Mouse (Mus musculus) heart, embryonic 14.5 days (tissue): ENCODE data around the gene Mapk7. TPM values are rescaled to one million over a fixed set of nuclear protein-coding genes. Genes with fewer than 3 reads are reported as not detected.

Source experiments
- ATAC-seq: fragments of 200-750 bp; cut with Nextera tagmentation; 2 replicates; pipeline ENCODE4 v1.8.0; 2017; ENCODE audit warnings: low read depth, moderate TSS enrichment; ENCODE audit not compliant: insufficient number of reproducible peaks, insufficient read depth, low FRiP score
- H3K27ac ChIP-seq, 2 experiments: fragments of 200-500 bp in 1 of 2; fragments of 300-500 bp in 1 of 2; sonication (generic) in 1 of 2; replicated peaks in 1 of 2; 2 replicates each; pipeline ENCODE4 v1.5.1; 2012 to 2014; ENCODE audit warnings: low read depth in 2 of 2, low read length in 2 of 2, control low read depth in 1 of 2, mild to moderate bottlenecking in 1 of 2, mixed read lengths in 1 of 2; ENCODE audit not compliant: control insufficient read depth in 1 of 2, insufficient read depth in 1 of 2
- H3K27me3 ChIP-seq: fragments of 300-500 bp; sonication (generic); 2 replicates; pipeline ENCODE4 v1.6.1; 2014; ENCODE audit warnings: mild to moderate bottlenecking, low read length, control low read depth; ENCODE audit not compliant: control insufficient read depth, insufficient read depth
- H3K36me3 ChIP-seq: fragments of 300-500 bp; sonication (generic); 2 replicates; pipeline ENCODE4 v1.6.1; 2014; ENCODE audit warnings: mild to moderate bottlenecking, control low read depth, low read length, mixed read lengths; ENCODE audit not compliant: control insufficient read depth, insufficient read depth
- H3K4me1 ChIP-seq, 2 experiments: fragments of 200-500 bp in 1 of 2; fragments of 300-500 bp in 1 of 2; sonication (generic) in 1 of 2; 2 replicates each; pipeline ENCODE4 v1.6.1; 2012 to 2014; ENCODE audit warnings: low read length in 2 of 2, control low read depth in 1 of 2, mixed read lengths in 1 of 2; ENCODE audit not compliant: control insufficient read depth in 2 of 2, insufficient read depth in 2 of 2
- H3K4me2 ChIP-seq: fragments of 300-500 bp; sonication (generic); 2 replicates; pipeline ENCODE4 v1.6.1; 2014; ENCODE audit warnings: mild to moderate bottlenecking, low read length
- H3K4me3 ChIP-seq, 2 experiments: fragments of 200-500 bp in 1 of 2; fragments of 300-500 bp in 1 of 2; sonication (generic) in 1 of 2; 2 replicates each; pipeline ENCODE4 v1.5.1; 2012 to 2014; ENCODE audit warnings: low read length in 2 of 2, mild to moderate bottlenecking in 2 of 2, control low read depth in 1 of 2, low read depth in 1 of 2, moderate library complexity in 1 of 2; ENCODE audit not compliant: control insufficient read depth in 1 of 2, insufficient read depth in 1 of 2
- H3K9ac ChIP-seq: fragments of 300-500 bp; sonication (generic); 2 replicates; pipeline ENCODE4 v1.6.1; 2014; ENCODE audit warnings: mild to moderate bottlenecking, low read length
- H3K9me3 ChIP-seq: fragments of 300-500 bp; sonication (generic); 2 replicates; pipeline ENCODE4 v1.6.1; 2016; ENCODE audit warnings: low read length, control low read depth; ENCODE audit not compliant: control insufficient read depth
- WGBS: fragments of 180-500 bp; shearing (Covaris S2); extraction: QIAGEN DNeasy Blood & Tissue Kit; methylation state at CpG from one replicate; pipeline ENCODE4 v1.1.7; 2014; 5-methylcytosine and 5-hydroxymethylcytosine counted together
- polyA plus RNA-seq: library from polyadenylated mRNA; unstranded; fragments of >200 nt; fragmentation: Nextera tagmentation; extraction: Ambion mirVana; gene quantifications from 2 replicates; pipeline ENCODE4 v1.2.1, GENCODE M21; 2014

The Mapk7 gene
- polyA plus RNA-seq, 1 experiment from 2014 or later, result 23.2 TPM

DNA sequence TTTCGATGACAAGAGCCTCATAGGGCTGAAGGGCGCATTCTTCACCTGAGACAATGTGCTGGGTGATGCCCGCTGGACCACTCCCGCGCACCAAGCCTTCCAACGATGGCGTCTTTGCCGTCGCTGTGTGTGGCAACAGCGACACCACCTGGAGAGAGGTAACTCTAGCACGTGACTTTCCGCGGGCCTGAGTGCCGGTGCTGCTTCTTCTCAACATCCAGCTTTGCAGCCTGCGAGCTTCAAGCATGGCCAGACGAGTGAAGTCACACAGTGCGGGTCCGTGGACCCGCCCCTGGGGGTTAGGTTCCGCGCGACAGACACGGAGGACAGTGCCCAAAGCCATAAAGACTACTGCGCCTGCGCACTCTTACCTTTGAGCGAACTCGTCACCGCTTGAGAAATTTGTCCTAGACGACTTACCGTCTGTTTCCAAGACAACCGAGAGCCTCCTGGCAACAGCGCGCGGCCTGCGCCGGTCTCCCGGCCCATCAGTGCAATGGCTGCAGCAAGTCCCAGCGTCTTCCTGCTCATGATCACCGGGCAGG is 10.6 kb upstream of the Mapk7 start, which contains the start of gene B9d1:
Gene B9d1 (plus strand): TSS at position 432 of the 545 bp plus-strand sequence.
- WGBS, result under 1% methylated on average over 39 of the region's 39 CpGs

DNA sequence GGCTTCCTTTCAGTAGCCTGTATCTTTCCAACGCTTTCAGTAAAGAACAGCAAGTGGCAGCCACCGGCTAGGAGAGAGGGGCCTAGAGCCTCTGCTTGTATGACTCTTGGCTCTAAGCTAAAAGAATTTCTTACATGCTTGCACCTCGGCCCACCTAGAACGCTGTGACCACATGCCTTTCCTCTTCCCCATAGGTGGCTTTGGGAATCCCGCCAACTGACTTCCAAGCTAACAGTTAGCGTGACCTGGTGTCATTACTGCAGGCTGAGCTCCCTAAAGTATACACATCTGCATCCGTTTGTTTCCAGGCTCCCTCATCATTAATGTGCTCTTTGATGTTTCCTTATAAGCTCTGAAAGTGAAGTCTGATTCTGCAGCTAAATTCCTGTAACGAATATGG is 9.7 kb upstream of the Mapk7 start:
- 82% methylated on average over 8 of the region's 8 CpGs for WGBS
- H3K4me2 ChIP-seq, result no peak overlapping the region
- H3K27me3 ChIP-seq, result no peaks in the 10 kb centered on the region
- no peaks in the 10 kb centered on the region for H3K9me3 ChIP-seq
- H3K9ac ChIP-seq, result no peak overlapping the region
- H3K4me1 ChIP-seq, result peaks cover 7 to 11% of the 10 kb centered on the region in 2 experiments
- no peaks in the 10 kb centered on the region for H3K36me3 ChIP-seq
- no peak for ATAC-seq
- H3K4me3 ChIP-seq, result no peak overlapping the region
- H3K27ac ChIP-seq, result no peak overlapping the region

More for the DNA sequence above, 10.6 kb upstream of the Mapk7 start, which contains the start of gene B9d1:
- Histone ChIP-seq H3K4me3 (peak within 1 kb of the TSS; percentile 70 to 91), H3K4me2 (peak within 1 kb of the TSS; percentile 83), H3K9me3 (no peaks in the 10 kb centered on the region), H3K27me3 (no peaks in the 10 kb centered on the region), H3K4me1 (peaks cover 4 to 6% of the 10 kb centered on the region in 2 experiments), H3K9ac (peak within 1 kb of the TSS; percentile 78), H3K27ac (peak within 1 kb of the TSS; percentile 59 to 83), H3K36me3 (no peaks in the 10 kb centered on the region)
- peak; percentile 91 for ATAC-seq

- Histone ChIP-seq H3K4me2 (peak overlapping the region; percentile 16; the same call in 1 of the 2 replicates), H3K9ac (no peak overlapping the region), H3K27me3 (no peaks in the 10 kb centered on the region), H3K27ac (peak overlapping the region; percentile 64 to 67), H3K36me3 (no peaks in the 10 kb centered on the region), H3K4me3 (no peak overlapping the region), H3K9me3 (no peaks in the 10 kb centered on the region), H3K4me1 (peaks cover 7 to 10% of the 10 kb centered on the region in 2 experiments; a peak in 3 of 4 replicates)
- ATAC-seq, result no peak
- 51% methylated on average over 6 of the region's 6 CpGs for WGBS
Measured at GRCm38 (mm10) chr11:61498736-61499504, 4.7 kb upstream of the Mapk7 start.

DNA sequence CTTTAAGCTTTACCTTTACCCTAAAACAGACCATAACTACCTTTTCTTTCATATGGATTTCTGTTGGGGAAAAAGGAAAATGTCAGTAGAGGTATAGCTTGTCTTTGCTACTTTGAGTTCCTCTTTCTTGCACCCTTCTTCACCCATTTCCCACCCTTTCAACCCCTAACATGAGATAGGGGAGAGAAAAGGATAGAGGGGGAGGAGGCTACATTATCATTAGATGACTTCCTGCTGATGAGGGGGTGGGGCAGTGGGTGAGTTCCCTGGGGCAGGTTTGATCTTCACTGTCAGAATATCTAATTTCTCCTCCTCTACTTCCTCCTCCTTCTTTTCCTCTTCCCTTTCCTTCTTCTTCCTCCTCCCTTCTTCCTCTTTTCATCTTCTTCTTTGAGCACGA is 3.3 kb upstream of the Mapk7 start:
- Histone ChIP-seq H3K4me2 (no peak overlapping the region), H3K27ac (no peak overlapping the region), H3K4me1 (peaks cover 11 to 18% of the 10 kb centered on the region in 2 experiments), H3K4me3 (no peak overlapping the region), H3K27me3 (no peaks in the 10 kb centered on the region), H3K9me3 (no peaks in the 10 kb centered on the region), H3K36me3 (peaks cover 3% of the 10 kb centered on the region; the same call in 1 of the 2 replicates), H3K9ac (no peak overlapping the region)
- WGBS, result 72% methylated on average over 1 of the region's 1 CpGs
- ATAC-seq, result no peak

- peaks cover 11 to 21% of the 10 kb centered on the region in 2 experiments for H3K4me1 ChIP-seq
- no peak for ATAC-seq
- H3K27me3 ChIP-seq, result no peaks in the 10 kb centered on the region
- 67% methylated on average over 2 of the region's 2 CpGs for WGBS
- no peak overlapping the region for H3K4me2 ChIP-seq
- H3K36me3 ChIP-seq, result peaks cover 22% of the 10 kb centered on the region
- H3K9me3 ChIP-seq, result no peaks in the 10 kb centered on the region
- H3K9ac ChIP-seq, result no peak overlapping the region
- no peak overlapping the region for H3K4me3 ChIP-seq
- H3K27ac ChIP-seq, result peak overlapping the region in 1 of 2 experiments; percentile 86; a peak in 1 of 4 replicates
Measured at GRCm38 (mm10) chr11:61495528-61495927, 1.3 kb upstream of the Mapk7 start.

DNA sequence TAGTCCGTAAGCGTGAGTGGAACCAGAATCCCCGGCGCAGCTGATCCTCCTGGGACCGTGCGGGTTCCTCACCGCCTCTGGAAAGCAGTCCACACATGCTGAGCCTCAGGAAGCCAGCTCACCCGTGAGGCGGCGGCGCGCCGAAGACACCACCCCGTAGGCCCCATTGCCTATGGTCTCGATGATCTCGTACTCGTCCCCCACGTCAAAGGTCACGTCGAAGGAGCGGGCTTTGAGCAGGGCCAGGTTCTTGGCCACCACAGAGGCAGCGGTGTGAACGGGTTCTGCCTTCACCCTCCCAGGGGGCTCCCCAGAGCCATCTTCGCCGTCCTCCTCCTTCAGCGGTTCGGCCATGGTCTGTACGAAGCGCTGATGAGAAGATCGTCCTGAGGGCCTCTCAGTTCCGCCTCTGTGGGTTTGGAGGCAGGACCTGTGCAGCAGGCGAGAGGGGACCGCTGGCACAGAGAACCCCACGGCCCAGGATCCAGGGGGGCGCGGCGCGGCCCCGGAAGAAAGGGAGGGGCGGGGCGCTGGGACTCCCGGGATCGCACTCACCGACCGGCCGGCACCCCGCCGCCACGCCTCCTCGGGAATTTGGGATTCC is 579 bp downstream of the Mapk7 start:
- H3K27ac ChIP-seq, result peak overlapping the region; percentile 59 to 70
- ATAC-seq, result peak; percentile 58
- WGBS, result 1% methylated on average over 38 of the region's 50 CpGs
- H3K4me3 ChIP-seq, result peak overlapping the region; percentile 66
- peak overlapping the region; percentile 71 for H3K4me2 ChIP-seq
- no peaks in the 10 kb centered on the region for H3K9me3 ChIP-seq
- no peaks in the 10 kb centered on the region for H3K27me3 ChIP-seq
- peaks cover 41% of the 10 kb centered on the region for H3K36me3 ChIP-seq
- H3K4me1 ChIP-seq, result peaks cover 5 to 15% of the 10 kb centered on the region in 2 experiments
- H3K9ac ChIP-seq, result peak overlapping the region; percentile 84

DNA sequence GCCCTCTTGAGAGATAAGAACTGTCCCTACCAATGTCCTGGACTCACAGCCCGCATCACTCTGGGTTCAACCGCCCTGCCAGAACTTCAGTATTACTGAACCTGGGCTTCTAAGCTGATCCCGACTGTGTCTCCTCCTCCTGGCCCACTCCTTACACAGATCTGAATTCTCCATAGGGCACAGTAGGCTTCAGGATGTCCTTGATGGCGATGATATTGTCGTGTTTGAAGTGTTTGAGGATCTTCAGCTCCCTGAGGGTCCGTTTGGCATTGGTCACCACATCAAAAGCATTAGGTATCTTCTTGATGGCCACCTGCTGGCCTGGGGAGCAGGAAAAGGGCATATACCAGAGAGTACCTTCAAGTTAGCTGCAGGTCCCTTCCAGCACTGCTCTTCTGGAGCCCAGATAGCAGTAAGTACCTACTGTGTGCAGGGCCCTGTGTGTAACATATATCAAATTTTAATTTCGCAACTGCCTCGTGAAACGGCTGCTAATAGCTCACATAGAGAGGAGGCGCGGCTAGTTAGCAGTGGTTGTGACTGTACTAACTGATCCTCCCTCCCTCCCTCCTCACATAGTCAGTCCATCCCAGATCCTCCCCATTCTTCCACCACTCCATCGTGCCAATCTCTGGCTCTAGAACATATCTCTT is 1.3 kb downstream of the Mapk7 start:
- Histone ChIP-seq H3K4me2 (peak overlapping the region; percentile 71), H3K9me3 (no peaks in the 10 kb centered on the region), H3K9ac (peak overlapping the region; percentile 84), H3K4me1 (peaks cover 7 to 20% of the 10 kb centered on the region in 2 experiments; a peak in 3 of 4 replicates), H3K27ac (no peak overlapping the region), H3K27me3 (no peaks in the 10 kb centered on the region), H3K36me3 (peaks cover 48% of the 10 kb centered on the region), H3K4me3 (peak overlapping the region; percentile 66)
- no peak for ATAC-seq
- 61% methylated on average over 12 of the region's 12 CpGs for WGBS
